Mouse (Mus musculus): ENCODE measurements around the gene Crtac1.

- no peak for TF ChIP-seq POLR2A (IDR thresholded peaks at IDR 0.05; ENCODE audit: low read depth, low read length)
- TF ChIP-seq CTCF (IDR thresholded peaks at IDR 0.05; ENCODE audit: extremely low read depth, insufficient read length, insufficient replicate concordance, low read depth, low read length) = no peak
Observed at GRCm38 (mm10) chr19:42409856-42410255, 21.7 kb downstream of the Crtac1 start.
